Mouse (Mus musculus) liver, embryonic 14.5 days (tissue): Measurements from ENCODE around the gene Itpk1. TPM values are rescaled to one million over a fixed set of nuclear protein-coding genes. Genes with fewer than 3 reads are reported as not detected.

Source experiments
- ATAC-seq: fragments of 200-750 bp; cut with Nextera tagmentation; 2 replicates; pipeline ENCODE4 v1.8.0; 2017; ENCODE audit warnings: moderate number of reproducible peaks, mild to moderate bottlenecking, moderate library complexity; ENCODE audit not compliant: insufficient read depth
- DNase-seq, 3 experiments: peaks; one replicate each; pipeline ENCODE4 v3.0.0-alpha.2; 2012 to 2013; ENCODE audit warnings: low read depth in 3 of 3, low spot score in 3 of 3
- H3K27ac ChIP-seq: fragments of 300-500 bp; sonication (generic); 2 replicates; pipeline ENCODE4 v1.5.1; 2014; ENCODE audit warnings: moderate library complexity, mild to moderate bottlenecking, control low read depth, inconsistent platforms
- H3K27me3 ChIP-seq: fragments of 300-500 bp; sonication (generic); 2 replicates; pipeline ENCODE4 v1.6.1; 2014; ENCODE audit warnings: mild to moderate bottlenecking, low read length, moderate library complexity; ENCODE audit not compliant: control insufficient read depth, insufficient read depth
- H3K36me3 ChIP-seq: fragments of 300-500 bp; sonication (generic); replicated peaks from 2 replicates; pipeline ENCODE4 v1.6.1; 2014; ENCODE audit warnings: low read depth; ENCODE audit not compliant: control insufficient read depth, insufficient read depth
- H3K4me1 ChIP-seq, 2 experiments: fragments of 200-500 bp in 1 of 2; fragments of 300-500 bp in 1 of 2; sonication (generic) in 1 of 2; replicated peaks; 2 replicates each; pipeline ENCODE4 v1.6.1; 2012 to 2014; ENCODE audit warnings: antibody characterized with exemption in 1 of 2, inconsistent platforms in 1 of 2, low read length in 1 of 2; ENCODE audit not compliant: control insufficient read depth in 2 of 2, insufficient read depth in 2 of 2
- H3K4me2 ChIP-seq: fragments of 300-500 bp; sonication (generic); 2 replicates; pipeline ENCODE4 v1.6.1; 2014; ENCODE audit warnings: low read depth, mild to moderate bottlenecking, control low read depth, moderate library complexity
- H3K4me3 ChIP-seq, 2 experiments: fragments of 200-500 bp in 1 of 2; fragments of 300-500 bp in 1 of 2; sonication (generic) in 1 of 2; 2 replicates each; pipeline ENCODE4 v1.5.1; 2012 to 2014; ENCODE audit warnings: low read depth in 2 of 2, low read length in 2 of 2, mild to moderate bottlenecking in 2 of 2, control low read depth in 1 of 2, inconsistent platforms in 1 of 2, moderate library complexity in 1 of 2; ENCODE audit not compliant: insufficient read depth in 1 of 2
- H3K9ac ChIP-seq: fragments of 300-500 bp; sonication (generic); replicated peaks from 2 replicates; pipeline ENCODE4 v1.6.1; 2014; ENCODE audit warnings: mild to moderate bottlenecking, control low read depth, moderate library complexity
- H3K9me3 ChIP-seq: fragments of 300-500 bp; sonication (generic); 2 replicates; pipeline ENCODE4 v1.6.1; 2016; ENCODE audit warnings: low read length, mixed read lengths; ENCODE audit not compliant: control insufficient read depth
- CTCF ChIP-seq: IDR thresholded peaks from 2 replicates; pipeline ENCODE4 v1.5.1; 2016; ENCODE audit warnings: antibody characterized with exemption, low read depth, control low read depth
- EP300 ChIP-seq: IDR thresholded peaks from 2 replicates; pipeline ENCODE4 v1.6.1; 2016; ENCODE audit warnings: antibody characterized with exemption, low read depth
- WGBS: fragments of 180-500 bp; shearing (Covaris S2); extraction: QIAGEN DNeasy Blood & Tissue Kit; methylation state at CpG from one replicate; pipeline ENCODE4 v1.1.7; 2014; ENCODE audit not compliant: insufficient replicate concordance; 5-methylcytosine and 5-hydroxymethylcytosine counted together
- polyA plus RNA-seq, 2 experiments: library from polyadenylated mRNA; depleted of rRNA in 1 of 2; stranded (reverse) in 1 of 2; unstranded in 1 of 2; fragments of >200 nt; fragmentation: Nextera tagmentation in 1 of 2; extraction: Ambion mirVana in 1 of 2; gene quantifications; 2 replicates each; pipeline versions ENCODE4 v1.2.1 to v1.2.3; 2012 to 2014

Itpk1 gene
- polyA plus RNA-seq, 2 experiments, result 2.3 to 2.4 TPM

- H3K4me2 ChIP-seq, result no peak overlapping the region
- no peaks in the 10 kb centered on the region for H3K27me3 ChIP-seq
- H3K27ac ChIP-seq, result no peak overlapping the region
- TF ChIP-seq EP300 (no peak), CTCF (no peak)
- 68% methylated on average over 6 of the region's 6 CpGs for WGBS
- no peak for ATAC-seq
- no peak overlapping the region for H3K9ac ChIP-seq
- no peaks in the 10 kb centered on the region; a peak in 1 of 4 replicates for H3K4me1 ChIP-seq
- H3K9me3 ChIP-seq, result peaks cover 2% of the 10 kb centered on the region; the same call in 1 of the 2 replicates
- H3K4me3 ChIP-seq, result no peak overlapping the region
- no peaks in the 10 kb centered on the region for H3K36me3 ChIP-seq
- DNase-seq, result no peak
These were observed 104.4 kb downstream of the Itpk1 start for GRCm38 (mm10) chr12:102600345-102600744.

GRCm38 (mm10) chr12:102599801-102600200 lies 104.9 kb downstream of the Itpk1 start:
- H3K9me3 ChIP-seq, result peaks cover 2% of the 10 kb centered on the region; the same call in 1 of the 2 replicates
- no peak overlapping the region for H3K4me3 ChIP-seq
- 75% methylated on average over 7 of the region's 7 CpGs for WGBS
- no peaks in the 10 kb centered on the region; a peak in 1 of 4 replicates for H3K4me1 ChIP-seq
- no peaks in the 10 kb centered on the region for H3K27me3 ChIP-seq
- H3K36me3 ChIP-seq, result no peaks in the 10 kb centered on the region
- no peak for ATAC-seq
- no peak overlapping the region for H3K4me2 ChIP-seq
- DNase-seq, result no peak
- no peak overlapping the region for H3K27ac ChIP-seq
- H3K9ac ChIP-seq, result no peak overlapping the region
- TF ChIP-seq CTCF (no peak), EP300 (no peak)

GRCm38 (mm10) chr12:102598535-102598934 lies 106.2 kb downstream of the Itpk1 start:
- Histone ChIP-seq H3K9ac (no peak overlapping the region), H3K4me2 (no peak overlapping the region), H3K4me3 (no peak overlapping the region), H3K4me1 (no peaks in the 10 kb centered on the region; a peak in 1 of 4 replicates), H3K27me3 (no peaks in the 10 kb centered on the region), H3K27ac (no peak overlapping the region), H3K9me3 (peaks cover 2% of the 10 kb centered on the region; the same call in 1 of the 2 replicates), H3K36me3 (no peaks in the 10 kb centered on the region)
- WGBS, result 79% methylated on average over 3 of the region's 3 CpGs
- ATAC-seq, result no peak
- TF ChIP-seq EP300, result no peak
- peak; percentile 56 for TF ChIP-seq CTCF
- no peak for DNase-seq

- no peak for DNase-seq
- Histone ChIP-seq H3K4me2 (no peak overlapping the region), H3K36me3 (no peaks in the 10 kb centered on the region), H3K4me3 (no peak overlapping the region), H3K9me3 (peaks cover 2% of the 10 kb centered on the region; the same call in 1 of the 2 replicates), H3K27ac (no peak overlapping the region), H3K4me1 (no peaks in the 10 kb centered on the region; a peak in 1 of 4 replicates), H3K27me3 (no peaks in the 10 kb centered on the region), H3K9ac (no peak overlapping the region)
- WGBS, result 50% methylated on average over 4 of the region's 4 CpGs
- TF ChIP-seq EP300 (no peak), CTCF (no peak)
- ATAC-seq, result no peak
These were observed 107.3 kb downstream of the Itpk1 start for GRCm38 (mm10) chr12:102597466-102597865.

GRCm38 (mm10) chr12:102596410-102596809 lies 108.3 kb downstream of the Itpk1 start:
- H3K27ac ChIP-seq, result no peak overlapping the region
- 55% methylated on average over 7 of the region's 7 CpGs for WGBS
- no peak overlapping the region for H3K4me2 ChIP-seq
- no peak overlapping the region for H3K4me3 ChIP-seq
- H3K36me3 ChIP-seq, result no peaks in the 10 kb centered on the region
- peaks cover 2% of the 10 kb centered on the region; the same call in 1 of the 2 replicates for H3K9me3 ChIP-seq
- no peaks in the 10 kb centered on the region for H3K27me3 ChIP-seq
- H3K4me1 ChIP-seq, result no peaks in the 10 kb centered on the region; a peak in 1 of 4 replicates
- no peak overlapping the region for H3K9ac ChIP-seq
- no peak for ATAC-seq
- no peak for DNase-seq
- TF ChIP-seq CTCF (peak; percentile 75), EP300 (no peak)
